Mouse (Mus musculus) forebrain, embryonic 16.5 days (tissue): ENCODE measurements at regions not wholly inside any gene's neighbourhood (a gene's known extent, or its start where the extent isn't known, plus 50 kb on each side); places are given as distances from the start of the nearest gene placed in this dataset.
"Not testable (repeated sequence)": the region's sequence is repeated elsewhere in the genome, so short reads cannot be mapped to it uniquely, and the experiment has no call there.

Experiments
- ATAC-seq: fragments of 200-750 bp; cut with Nextera tagmentation; 2 replicates; pipeline ENCODE4 v1.8.0; 2017; ENCODE audit warnings: mild to moderate bottlenecking, moderate library complexity
- H3K27ac ChIP-seq: fragments of 300-500 bp; sonication (generic); 2 replicates; pipeline ENCODE4 v1.5.1; 2014; ENCODE audit warnings: low read length, control low read depth
- H3K27me3 ChIP-seq: fragments of 300-500 bp; sonication (generic); replicated peaks from 2 replicates; pipeline ENCODE4 v1.6.1; 2014; ENCODE audit warnings: low read length; ENCODE audit not compliant: control insufficient read depth, insufficient read depth
- H3K36me3 ChIP-seq: fragments of 300-500 bp; sonication (generic); 2 replicates; pipeline ENCODE4 v1.6.1; 2014; ENCODE audit not compliant: control insufficient read depth, insufficient read depth
- H3K4me1 ChIP-seq: fragments of 300-500 bp; sonication (generic); replicated peaks from 2 replicates; pipeline ENCODE4 v1.6.1; 2014; ENCODE audit warnings: low read length; ENCODE audit not compliant: control insufficient read depth, insufficient read depth
- H3K4me2 ChIP-seq: fragments of 300-500 bp; sonication (generic); 2 replicates; pipeline ENCODE4 v1.6.1; 2014; ENCODE audit warnings: mild to moderate bottlenecking, low read length, control low read depth
- H3K4me3 ChIP-seq: fragments of 300-500 bp; sonication (generic); replicated peaks from 2 replicates; pipeline ENCODE4 v1.5.1; 2014; ENCODE audit warnings: mild to moderate bottlenecking, low read length, control low read depth
- H3K9ac ChIP-seq: fragments of 300-500 bp; sonication (generic); replicated peaks from 2 replicates; pipeline ENCODE4 v1.6.1; 2014; ENCODE audit warnings: low read depth, low read length, control low read depth
- H3K9me3 ChIP-seq: fragments of 300-500 bp; sonication (generic); 2 replicates; pipeline ENCODE4 v1.6.1; 2016; ENCODE audit warnings: low read length; ENCODE audit not compliant: control insufficient read depth
- WGBS: fragments of 180-500 bp; shearing (Covaris S2); extraction: QIAGEN DNeasy Blood & Tissue Kit; methylation state at CpG from one replicate; pipeline ENCODE4 v1.1.7; 2014; 5-methylcytosine and 5-hydroxymethylcytosine counted together

DNA sequence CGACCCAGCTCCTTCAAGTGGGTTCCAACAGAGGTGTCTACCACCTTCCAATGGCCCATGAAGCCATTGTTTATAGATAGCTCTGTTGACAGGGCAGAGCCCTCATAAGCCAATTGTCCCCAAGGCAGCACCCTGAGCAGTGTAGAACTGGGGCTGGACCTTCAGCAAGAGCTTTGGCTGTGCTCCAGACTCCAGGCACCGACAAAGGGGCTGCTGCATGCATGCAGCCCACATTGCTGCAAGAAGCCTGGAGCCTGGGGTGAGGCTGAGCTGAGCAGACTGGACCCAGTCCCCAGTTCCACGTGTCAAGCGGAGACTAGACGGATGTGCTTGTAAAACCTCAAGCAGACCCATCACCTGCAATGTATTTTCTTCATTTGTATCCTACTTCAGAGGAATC is 91.9 kb upstream of the Lemd2 start:
- no peak overlapping the region for H3K27ac ChIP-seq
- peaks cover 4% of the 10 kb centered on the region; the same call in 1 of the 2 replicates for H3K9me3 ChIP-seq
- H3K4me3 ChIP-seq = no peak overlapping the region
- no peak for ATAC-seq
- H3K9ac ChIP-seq = no peak overlapping the region
- no peaks in the 10 kb centered on the region for H3K36me3 ChIP-seq
- H3K4me2 ChIP-seq = no peak overlapping the region
- H3K4me1 ChIP-seq = no peaks in the 10 kb centered on the region
- 0 out of 2 replicates have a peak, but pooled peaks cover 2% of the 10 kb centered on the region for H3K27me3 ChIP-seq
- WGBS = 84% methylated on average over 5 of the region's 5 CpGs

DNA sequence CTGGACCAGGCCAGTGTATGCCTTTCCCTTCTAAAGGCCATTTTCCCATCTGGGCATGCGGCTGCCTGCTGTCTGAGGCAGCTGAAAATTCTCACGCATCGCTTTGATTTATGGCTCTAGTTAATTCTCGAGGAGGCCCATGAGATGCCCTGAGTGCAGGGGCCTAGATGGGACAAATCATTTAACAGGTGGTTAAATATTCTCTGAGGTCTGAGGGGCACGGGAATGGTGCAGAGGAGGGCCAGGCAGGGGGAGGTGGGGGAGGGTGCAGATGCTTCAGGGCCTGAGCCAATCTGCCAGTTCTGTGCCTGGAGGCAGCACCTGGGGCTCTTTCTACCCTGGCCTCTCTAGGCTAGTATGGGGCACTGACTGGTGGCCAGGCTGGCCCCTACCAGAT is 89.9 kb upstream of the Lemd2 start:
- Histone ChIP-seq H3K4me3 (no peak overlapping the region), H3K27me3 (0 out of 2 replicates have a peak, but pooled peaks cover 2% of the 10 kb centered on the region), H3K36me3 (no peaks in the 10 kb centered on the region), H3K9ac (no peak overlapping the region), H3K9me3 (peaks cover 4% of the 10 kb centered on the region; the same call in 1 of the 2 replicates), H3K4me1 (no peaks in the 10 kb centered on the region), H3K4me2 (no peak overlapping the region), H3K27ac (no peak overlapping the region)
- ATAC-seq = no peak
- 81% methylated on average over 5 of the region's 5 CpGs for WGBS

DNA sequence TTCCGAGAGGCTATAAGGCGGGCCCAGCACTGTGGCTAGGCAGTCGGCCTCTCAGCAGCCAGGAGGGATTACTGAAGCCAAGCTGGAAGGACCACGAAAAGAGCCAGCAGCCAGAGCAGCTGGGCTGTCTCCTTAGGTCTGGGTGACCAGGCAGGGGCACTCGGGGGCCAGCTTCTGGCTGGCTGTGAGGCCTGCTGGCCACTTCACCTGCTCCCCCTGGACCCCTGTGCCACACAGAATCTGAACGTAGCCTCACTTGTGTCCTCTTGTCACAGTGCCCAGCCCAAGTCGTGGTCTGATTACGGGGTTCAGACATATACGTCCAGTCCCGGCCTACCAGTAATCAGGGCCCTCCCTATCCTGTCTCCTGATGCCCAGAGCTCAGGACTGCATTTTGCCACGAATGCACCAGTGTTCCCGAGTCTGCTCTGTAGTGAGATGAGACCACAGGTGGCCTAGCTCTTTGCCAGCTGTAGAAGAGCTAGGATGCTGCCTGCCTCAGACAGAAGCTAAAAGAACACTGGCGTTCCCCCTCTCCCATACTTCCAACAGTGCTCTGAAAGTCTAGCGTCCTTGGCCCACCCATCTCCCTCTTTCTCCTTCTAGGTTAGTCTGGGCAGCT is 89.4 kb upstream of the Lemd2 start:
- H3K27ac ChIP-seq = no peak overlapping the region
- peaks cover 4% of the 10 kb centered on the region; the same call in 1 of the 2 replicates for H3K9me3 ChIP-seq
- no peak overlapping the region for H3K4me2 ChIP-seq
- H3K36me3 ChIP-seq = no peaks in the 10 kb centered on the region
- no peak overlapping the region for H3K9ac ChIP-seq
- H3K27me3 ChIP-seq = 0 out of 2 replicates have a peak, but pooled peaks cover 2% of the 10 kb centered on the region
- H3K4me1 ChIP-seq = no peaks in the 10 kb centered on the region
- no peak for ATAC-seq
- whole genome bisulfite sequencing = 82% methylated on average over 14 of the region's 14 CpGs
- no peak overlapping the region for H3K4me3 ChIP-seq

DNA sequence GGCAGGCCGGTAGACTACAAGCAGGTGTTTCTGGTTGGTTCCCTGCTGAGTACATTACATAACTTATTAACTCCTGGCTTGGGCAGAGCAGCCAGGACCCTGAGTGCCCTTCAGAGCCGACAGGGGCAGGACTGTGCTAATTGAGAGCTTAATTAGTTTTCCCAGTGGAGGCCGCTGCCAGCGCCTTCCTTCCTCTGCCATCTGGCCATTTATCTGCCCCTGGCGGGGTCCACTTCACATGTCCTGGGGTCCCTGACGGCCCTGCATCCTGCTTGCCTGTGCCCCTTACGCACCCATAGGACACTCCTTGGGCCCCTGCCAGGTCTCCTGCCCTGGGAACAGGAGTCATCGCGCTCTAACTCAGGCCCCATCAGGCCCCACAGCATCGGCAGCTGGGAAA is 87.4 kb upstream of the Lemd2 start:
- Histone ChIP-seq H3K36me3 (no peaks in the 10 kb centered on the region), H3K9me3 (peaks cover under 1% of the 10 kb centered on the region; the same call in 1 of the 2 replicates), H3K4me2 (no peak overlapping the region), H3K4me1 (no peaks in the 10 kb centered on the region), H3K27me3 (no peaks in the 10 kb centered on the region), H3K9ac (no peak overlapping the region), H3K27ac (no peak overlapping the region), H3K4me3 (no peak overlapping the region)
- no peak for ATAC-seq
- 63% methylated on average over 10 of the region's 10 CpGs for WGBS

DNA sequence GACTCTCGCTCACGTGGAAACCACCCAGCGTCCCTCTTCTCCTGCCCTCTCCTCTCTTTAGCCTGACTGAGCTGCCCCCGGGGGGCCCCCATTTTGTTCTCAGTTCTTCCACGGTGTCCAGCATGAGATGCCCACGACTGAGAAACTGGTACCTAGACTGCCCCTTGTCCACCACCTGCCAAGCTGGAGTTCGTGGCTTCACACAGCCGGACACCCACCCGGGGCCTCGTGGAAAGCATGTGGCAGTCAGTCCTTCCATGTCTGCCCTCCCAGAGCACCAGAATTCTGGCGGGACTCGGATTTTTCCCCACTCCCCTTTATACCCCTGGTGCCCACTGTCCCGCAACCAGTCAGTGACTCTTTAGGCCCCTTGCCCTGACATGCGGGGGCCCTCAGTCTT is 86.9 kb upstream of the Lemd2 start:
- H3K36me3 ChIP-seq = no peaks in the 10 kb centered on the region
- 88% methylated on average over 14 of the region's 14 CpGs for WGBS
- H3K27ac ChIP-seq = no peak overlapping the region
- H3K9ac ChIP-seq = no peak overlapping the region
- H3K4me1 ChIP-seq = no peaks in the 10 kb centered on the region
- ATAC-seq = no peak
- no peak overlapping the region for H3K4me2 ChIP-seq
- no peaks in the 10 kb centered on the region for H3K27me3 ChIP-seq
- H3K4me3 ChIP-seq = no peak overlapping the region
- H3K9me3 ChIP-seq = no peaks in the 10 kb centered on the region; the same call in 1 of the 2 replicates

DNA sequence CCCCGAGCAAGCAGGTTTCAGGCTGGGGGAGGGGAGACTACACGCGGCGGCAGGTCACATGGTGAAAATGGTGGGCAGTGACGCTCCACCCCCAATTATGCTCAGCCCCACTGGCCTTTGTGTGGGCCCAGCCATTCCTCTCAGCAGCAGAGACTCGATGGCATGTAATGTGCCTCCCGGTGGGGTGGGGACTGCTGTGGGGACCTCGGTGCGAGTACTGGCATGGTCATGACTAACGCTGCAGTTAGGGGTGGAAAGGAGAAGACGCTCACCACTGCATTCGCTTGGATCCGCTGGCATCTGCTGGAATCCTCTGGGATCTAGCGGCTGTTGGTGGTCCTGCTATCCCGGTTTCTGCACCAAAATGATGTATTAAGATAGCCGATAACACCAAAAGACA is 86.0 kb upstream of the Lemd2 start:
- no peaks in the 10 kb centered on the region for H3K36me3 ChIP-seq
- H3K4me3 ChIP-seq = no peak overlapping the region
- H3K4me1 ChIP-seq = no peaks in the 10 kb centered on the region
- H3K27ac ChIP-seq = no peak overlapping the region
- no peak for ATAC-seq
- no peak overlapping the region for H3K4me2 ChIP-seq
- 96% methylated on average over 16 of the region's 16 CpGs for WGBS
- no peaks in the 10 kb centered on the region for H3K27me3 ChIP-seq
- no peak overlapping the region for H3K9ac ChIP-seq
- H3K9me3 ChIP-seq = no peaks in the 10 kb centered on the region

DNA sequence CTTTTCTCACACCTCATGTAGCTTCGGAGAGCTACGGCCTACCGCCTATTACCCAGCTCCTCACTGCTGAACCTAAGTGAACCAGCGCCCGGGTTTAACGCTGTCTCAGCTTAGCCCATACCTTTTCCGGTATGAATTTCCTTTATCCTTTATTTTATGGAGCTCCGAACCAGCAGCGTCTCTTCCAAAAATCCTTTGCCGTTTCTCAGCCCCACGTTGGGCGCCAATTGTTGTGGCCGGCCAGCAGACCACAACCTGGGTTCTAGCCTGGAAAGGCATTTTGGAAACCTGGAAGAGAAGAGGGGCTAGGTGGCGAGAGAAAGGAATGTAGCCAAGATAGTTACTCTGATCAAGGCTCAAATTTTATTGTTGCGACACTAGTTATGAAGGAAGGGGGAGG is 85.5 kb upstream of the Lemd2 start:
- H3K9ac ChIP-seq, H3K9me3 ChIP-seq, H3K27me3 ChIP-seq, H3K4me3 ChIP-seq, H3K4me2 ChIP-seq, H3K4me1 ChIP-seq, ATAC-seq, H3K27ac ChIP-seq, H3K36me3 ChIP-seq: not testable (repeated sequence)
- whole genome bisulfite sequencing = 92% methylated on average over 12 of the region's 15 CpGs

DNA sequence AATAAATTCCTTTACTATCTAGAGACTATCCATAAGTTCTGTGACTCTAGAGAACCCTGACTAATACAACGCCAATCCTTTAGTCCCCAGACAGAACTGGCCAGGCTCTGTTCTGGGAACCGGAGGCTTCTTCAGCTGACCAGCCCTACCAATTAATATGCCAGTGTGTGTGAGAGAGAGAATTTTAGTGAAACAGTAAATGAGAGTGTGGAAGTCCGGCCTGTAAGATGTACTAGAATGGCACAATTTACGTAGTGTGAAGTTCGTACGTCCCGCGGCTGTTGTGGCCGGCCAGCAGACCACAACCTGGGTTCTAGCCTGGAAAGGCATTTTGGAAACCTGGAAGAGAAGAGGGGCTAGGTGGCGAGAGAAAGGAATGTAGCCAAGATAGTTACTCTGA is 83.7 kb upstream of the Lemd2 start:
- not testable (repeated sequence) for H3K4me1 ChIP-seq, H3K27ac ChIP-seq, H3K27me3 ChIP-seq, H3K36me3 ChIP-seq, H3K4me2 ChIP-seq, H3K4me3 ChIP-seq, H3K9ac ChIP-seq, H3K9me3 ChIP-seq, ATAC-seq
- WGBS = 95% methylated on average over 9 of the region's 10 CpGs

DNA sequence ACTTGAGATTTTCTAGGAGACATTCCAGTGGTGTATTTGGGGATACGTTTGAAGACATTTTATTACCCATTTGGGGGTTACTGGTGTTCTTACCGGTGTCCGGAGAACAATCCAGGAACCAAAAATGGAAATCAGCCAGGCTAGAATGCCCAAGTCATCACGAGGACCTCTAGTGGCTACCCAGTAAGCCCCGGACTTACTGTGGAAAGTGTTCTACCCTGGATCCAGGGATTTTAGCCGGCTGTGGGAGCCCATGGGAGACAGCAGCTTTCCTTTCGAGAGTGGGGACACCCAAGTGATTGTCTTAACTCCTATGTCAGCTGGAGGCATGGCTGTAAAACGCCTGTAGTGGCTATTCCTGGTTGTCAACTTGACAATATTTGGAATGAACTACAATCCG is 77.0 kb upstream of the Lemd2 start:
- no peak overlapping the region for H3K4me2 ChIP-seq
- H3K36me3 ChIP-seq = no peaks in the 10 kb centered on the region
- no peak for ATAC-seq
- no peak overlapping the region for H3K27ac ChIP-seq
- no peaks in the 10 kb centered on the region for H3K4me1 ChIP-seq
- H3K9ac ChIP-seq = no peak overlapping the region
- H3K4me3 ChIP-seq = no peak overlapping the region
- 85% methylated on average over 9 of the region's 9 CpGs for WGBS
- H3K27me3 ChIP-seq = no peaks in the 10 kb centered on the region
- peaks cover 10% of the 10 kb centered on the region; the same call in 1 of the 2 replicates for H3K9me3 ChIP-seq
